Mouse (Mus musculus) brain, embryonic 14.5 days (tissue): ENCODE data around the gene Acrbp.

Experiments used
- CTCF ChIP-seq: fragments of 200-500 bp; IDR thresholded peaks from 2 replicates; pipeline ENCODE4 v1.5.1; 2012; ENCODE audit warnings: inconsistent platforms, mild to moderate bottlenecking, moderate library complexity, borderline replicate concordance; ENCODE audit not compliant: insufficient read depth, insufficient read length; ENCODE audit errors: extremely low read depth
- POLR2A ChIP-seq: fragments of 200-500 bp; IDR thresholded peaks from 2 replicates; pipeline ENCODE4 v1.6.1; 2012; ENCODE audit warnings: mild to moderate bottlenecking, inconsistent platforms, borderline replicate concordance; ENCODE audit not compliant: poor library complexity, insufficient read depth, insufficient read length, severe bottlenecking; ENCODE audit errors: extremely low read depth

GRCm38 (mm10) chr6:125049678-125050077, at the start of gene Acrbp:
- TF ChIP-seq CTCF (no peak), POLR2A (no peak)
